Mouse (Mus musculus) ES-E14 (cell line): ENCODE results near the gene Usp20. TPM values are rescaled to one million over a fixed set of nuclear protein-coding genes. Genes with fewer than 3 reads are reported as not detected.

ENCODE experiments used
- DNase-seq: peaks from one replicate; pipeline ENCODE4 v3.0.0-alpha.2; 2013; ENCODE audit warnings: low read depth, low spot score
- H3K27ac ChIP-seq: 2 replicates; pipeline ENCODE4 v1.5.1; 2012; ENCODE audit warnings: low read depth, mild to moderate bottlenecking, low read length, moderate library complexity, mixed read lengths; ENCODE audit not compliant: poor library complexity, insufficient read depth, severe bottlenecking
- H3K36me3 ChIP-seq: 2 replicates; pipeline ENCODE4 v1.6.1; 2012; ENCODE audit warnings: mild to moderate bottlenecking, low read length, moderate library complexity, mixed read lengths; ENCODE audit not compliant: control insufficient read depth, poor library complexity, insufficient read depth, severe bottlenecking
- H3K4me1 ChIP-seq, 2 experiments: fragments of 150-350 bp in 1 of 2; sonication (generic) in 1 of 2; 2 replicates each; pipeline ENCODE4 v1.6.1; 2012; ENCODE audit warnings: low read length in 2 of 2, mild to moderate bottlenecking in 1 of 2, mixed read lengths in 1 of 2; ENCODE audit not compliant: control insufficient read depth in 2 of 2, insufficient read depth in 2 of 2, poor library complexity in 1 of 2
- H3K4me3 ChIP-seq, 2 experiments: fragments of 150-350 bp in 1 of 2; sonication (generic) in 1 of 2; 2 replicates each; pipeline ENCODE4 v1.5.1; 2012; ENCODE audit warnings: low read length in 2 of 2, low read depth in 1 of 2, mild to moderate bottlenecking in 1 of 2, mixed read lengths in 1 of 2; ENCODE audit not compliant: insufficient read depth in 1 of 2, poor library complexity in 1 of 2, severe bottlenecking in 1 of 2
- H3K9ac ChIP-seq: 2 replicates; pipeline ENCODE4 v1.6.1; 2012; ENCODE audit warnings: low read depth, mild to moderate bottlenecking, low read length, mixed read lengths; ENCODE audit not compliant: poor library complexity, insufficient read depth, severe bottlenecking
- H3K9me3 ChIP-seq: fragments of 150-350 bp; sonication (generic); 2 replicates; pipeline ENCODE4 v1.6.1; 2012; ENCODE audit warnings: low read depth, mild to moderate bottlenecking, low read length; ENCODE audit not compliant: control insufficient read depth, insufficient read depth
- CHD2 ChIP-seq: IDR thresholded peaks from 2 replicates; pipeline ENCODE4 v1.6.1; 2014; ENCODE audit warnings: mild to moderate bottlenecking, low read depth, low read length, inconsistent platforms
- HCFC1 ChIP-seq: IDR thresholded peaks from 2 replicates; pipeline ENCODE4 v1.6.1; 2012; ENCODE audit warnings: low read length, inconsistent platforms, borderline replicate concordance; ENCODE audit not compliant: insufficient read depth
- MAFK ChIP-seq: IDR thresholded peaks from 2 replicates; pipeline ENCODE4 v1.6.1; 2014; ENCODE audit warnings: mild to moderate bottlenecking, low read depth, low read length, inconsistent platforms; ENCODE audit not compliant: insufficient read depth
- ZC3H11A ChIP-seq: IDR thresholded peaks from 2 replicates; pipeline ENCODE4 v1.6.1; 2012; ENCODE audit warnings: low read depth, mild to moderate bottlenecking, inconsistent platforms, low read length, borderline replicate concordance
- ZNF384 ChIP-seq: IDR thresholded peaks from 2 replicates; pipeline ENCODE4 v1.6.1; 2012; ENCODE audit warnings: low read depth, low read length, inconsistent platforms
- in situ Hi-C, 2 experiments: fragments of 600-800 bp; cut with MboI; formaldehyde crosslinking; loops; one replicate each; pipeline ENCODE4 v1.15.1; 2025; ENCODE audit warnings: low sequenced_read_pairs in 2 of 2, inconsistent platforms in 1 of 2; ENCODE audit not compliant: unreplicated experiment in 2 of 2
- total RNA-seq: library from RNA; depleted of rRNA; stranded (reverse); fragments of 300-350 nt; gene quantifications from 2 replicates; pipeline ENCODE4 v1.2.3, GENCODE M21; 2012

Gene Usp20
- total RNA-seq, 1 experiment = 8.5 TPM

DNA sequence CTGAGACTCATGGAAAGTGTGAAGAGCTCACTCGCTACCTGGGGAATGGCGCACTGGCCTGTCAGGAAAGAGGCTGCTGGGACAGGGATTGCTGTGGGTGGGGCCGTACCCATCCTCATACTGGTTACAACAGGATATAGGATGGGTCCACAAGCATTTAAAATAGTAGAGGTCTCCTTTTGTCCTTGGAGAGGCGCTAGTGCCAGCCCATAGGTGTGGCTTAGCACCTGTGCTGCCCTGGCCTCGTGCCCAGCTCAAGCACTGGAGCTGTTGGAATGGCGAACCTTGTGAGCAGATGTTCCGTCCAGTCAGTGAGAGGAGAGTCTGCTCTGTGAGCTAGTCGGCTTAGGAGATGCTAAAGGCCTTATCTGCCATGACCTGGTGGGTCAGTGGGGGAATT is 36.9 kb downstream of the Usp20 start:
- in situ Hi-C loops = no loop called here
- no peaks in the 10 kb centered on the region for H3K4me1 ChIP-seq
- TF ChIP-seq CHD2 (no peak), ZNF384 (no peak), HCFC1 (no peak), MAFK (no peak), ZC3H11A (no peak)
- H3K36me3 ChIP-seq = no peaks in the 10 kb centered on the region
- no peak overlapping the region for H3K27ac ChIP-seq
- DNase-seq = no peak
- no peaks in the 10 kb centered on the region for H3K9me3 ChIP-seq
- H3K4me3 ChIP-seq = no peak overlapping the region
- H3K9ac ChIP-seq = no peak overlapping the region

DNA sequence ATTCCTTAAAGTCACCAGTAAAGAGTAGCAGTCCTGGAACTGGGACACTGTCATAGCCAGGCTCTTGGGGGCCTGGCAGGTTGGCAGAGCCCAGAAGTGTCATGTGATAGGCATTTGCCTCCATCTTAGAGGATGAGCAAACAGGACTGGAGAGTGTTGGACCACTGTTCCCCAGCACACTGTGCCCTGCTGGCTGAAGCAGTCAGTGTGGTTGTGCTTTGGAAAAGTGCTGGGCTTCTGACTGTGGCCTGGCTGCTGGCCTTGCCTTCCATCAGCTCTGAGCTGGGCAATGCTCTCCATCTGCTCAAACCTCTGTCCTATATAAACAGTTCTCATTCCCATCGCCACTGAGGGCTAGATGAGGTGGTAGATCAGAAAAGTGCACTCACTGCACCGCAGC is 38.1 kb downstream of the Usp20 start:
- H3K27ac ChIP-seq = no peak overlapping the region
- no peaks in the 10 kb centered on the region for H3K4me1 ChIP-seq
- H3K4me3 ChIP-seq = no peak overlapping the region
- DNase-seq = no peak
- H3K9ac ChIP-seq = no peak overlapping the region
- TF ChIP-seq ZC3H11A = no peak
- H3K9me3 ChIP-seq = no peaks in the 10 kb centered on the region
- H3K36me3 ChIP-seq = no peaks in the 10 kb centered on the region
- in situ Hi-C loops = no loop called here

- H3K36me3 ChIP-seq = peaks cover 8% of the 10 kb centered on the region; the same call in 1 of the 2 replicates
- no peak for TF ChIP-seq ZNF384
- TF ChIP-seq MAFK = no peak
- TF ChIP-seq CHD2 = no peak
- TF ChIP-seq ZC3H11A = no peak
- no peak for TF ChIP-seq HCFC1
- no peak overlapping the region for H3K9ac ChIP-seq
- in situ Hi-C loops = no loop called here
- DNase-seq = no peak
- no peaks in the 10 kb centered on the region for H3K9me3 ChIP-seq
- peaks cover 0 to 2% of the 10 kb centered on the region in 2 experiments; a peak in 2 of 4 replicates for H3K4me1 ChIP-seq
- no peak overlapping the region for H3K4me3 ChIP-seq
- H3K27ac ChIP-seq = no peak overlapping the region
These were observed 41.9 kb downstream of the Usp20 start for GRCm38 (mm10) chr2:31023940-31024339.

DNA sequence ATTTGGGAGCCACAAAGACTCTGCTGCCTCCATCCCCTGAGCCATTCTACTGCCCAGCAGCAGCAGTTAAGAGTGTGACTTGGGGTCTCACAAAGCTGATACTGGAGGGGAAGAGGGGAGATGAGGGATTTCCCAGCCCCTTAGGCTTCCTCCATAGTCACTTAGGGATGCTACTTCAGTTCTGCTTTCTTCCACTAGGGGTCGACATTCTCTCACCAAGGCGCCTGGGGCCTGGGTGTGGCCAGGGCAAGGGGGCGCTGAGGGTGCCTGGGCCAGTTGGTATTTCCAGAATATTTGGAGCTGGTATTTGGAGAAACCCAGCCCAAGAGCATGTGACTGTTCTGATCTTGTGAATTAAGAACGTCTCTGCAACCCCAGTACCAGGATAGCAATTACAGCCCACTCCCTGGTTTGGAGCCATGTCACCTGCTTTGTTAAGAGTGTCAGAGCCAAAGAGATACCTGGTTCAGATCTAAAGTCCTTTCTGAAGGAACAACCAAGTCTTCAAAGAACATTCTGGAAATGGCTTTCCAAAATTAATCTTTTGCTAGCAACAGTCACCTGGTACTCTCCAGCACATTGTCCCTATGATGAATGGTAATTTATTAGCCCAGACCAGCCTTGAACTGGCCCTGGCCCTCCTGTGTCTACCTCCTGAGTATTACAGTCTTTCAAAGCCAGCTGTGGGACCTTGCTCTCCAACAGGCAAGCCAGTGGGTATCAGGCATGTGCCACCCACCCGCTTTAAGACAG is 42.7 kb downstream of the Usp20 start:
- H3K9me3 ChIP-seq = no peaks in the 10 kb centered on the region
- no peak overlapping the region for H3K9ac ChIP-seq
- TF ChIP-seq MAFK = no peak
- peak; percentile 66 for TF ChIP-seq ZC3H11A
- H3K36me3 ChIP-seq = peaks cover 8% of the 10 kb centered on the region; the same call in 1 of the 2 replicates
- no peak overlapping the region for H3K27ac ChIP-seq
- DNase-seq = peak; percentile 61
- peaks cover 0 to 2% of the 10 kb centered on the region in 2 experiments; a peak in 2 of 4 replicates for H3K4me1 ChIP-seq
- no peak overlapping the region for H3K4me3 ChIP-seq
- in situ Hi-C loops = no loop called here

DNA sequence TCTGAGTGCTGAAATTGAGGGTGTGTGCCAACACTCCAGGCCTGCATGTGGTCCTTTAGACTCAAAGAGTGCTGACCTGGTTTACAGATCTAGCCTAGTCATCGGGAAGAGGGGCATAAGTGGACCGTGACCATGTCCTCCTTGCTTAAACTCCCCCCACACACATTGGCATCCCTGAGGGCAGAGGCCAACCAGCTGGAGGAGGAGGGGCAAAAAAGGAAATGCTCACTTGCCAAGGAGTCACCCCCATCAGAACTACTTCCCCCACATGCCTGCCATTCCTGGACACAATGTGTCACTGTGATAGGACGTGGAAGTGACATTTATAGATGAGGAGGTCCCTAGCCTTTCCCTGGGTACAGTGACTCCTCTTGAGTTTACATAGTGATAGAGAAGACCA is 43.4 kb downstream of the Usp20 start:
- H3K9me3 ChIP-seq = no peaks in the 10 kb centered on the region
- no peak overlapping the region for H3K27ac ChIP-seq
- peaks cover 0 to 2% of the 10 kb centered on the region in 2 experiments; a peak in 2 of 4 replicates for H3K4me1 ChIP-seq
- H3K36me3 ChIP-seq = peaks cover 10% of the 10 kb centered on the region; the same call in 1 of the 2 replicates
- in situ Hi-C loops = no loop called here
- no peak for TF ChIP-seq ZNF384
- TF ChIP-seq MAFK = no peak
- no peak for TF ChIP-seq CHD2
- no peak for TF ChIP-seq ZC3H11A
- no peak for TF ChIP-seq HCFC1
- H3K9ac ChIP-seq = no peak overlapping the region
- H3K4me3 ChIP-seq = no peak overlapping the region
- DNase-seq = no peak
